8 mouse cellular contexts compared by ENCODE assay signal in genomic region chr5:108550207-108550594, GRCm38 (mm10). TPM values are rescaled to one million over a fixed set of nuclear protein-coding genes. Genes with fewer than 3 reads are reported as not detected.
A peak's percentile ranks its signal among the peaks of the same experiment; 100 is the strongest.
DNase-seq lines count a peak whose midpoint lies in the region; ATAC-seq and TF ChIP-seq lines count a peak whose summit lies in the region.

No protein-coding gene starts in this region.

- H3K9me3 ChIP-seq in limb, embryonic 14.5 days (ENCODE audit: control insufficient read depth, low read length): no peaks in the 10 kb centered on the region
- H3K9me3 ChIP-seq in stomach, embryonic 16.5 days (replicated peaks; ENCODE audit: control insufficient read depth, low read length): no peaks in the 10 kb centered on the region

- peak; percentile 11; the same call in 1 of the 2 replicates for ATAC-seq in frontal cortex, adult (ENCODE audit: low TSS enrichment)
- no peak for ATAC-seq in limb, embryonic 14.5 days (ENCODE audit: low FRiP score, low read depth)
- ATAC-seq in stomach, embryonic 16.5 days (ENCODE audit: insufficient read depth, low FRiP score): no peak

- H3K36me3 ChIP-seq in limb, embryonic 14.5 days (ENCODE audit: control insufficient read depth, insufficient read depth, low read length): no peaks in the 10 kb centered on the region
- no peaks in the 10 kb centered on the region for H3K36me3 ChIP-seq in stomach, embryonic 16.5 days (ENCODE audit: control insufficient read depth, insufficient read depth, low read length)

- H3K9ac ChIP-seq in limb, embryonic 14.5 days (ENCODE audit: low read depth, low read length, severe bottlenecking): no peak overlapping the region
- no peak overlapping the region for H3K9ac ChIP-seq in stomach, embryonic 16.5 days (ENCODE audit: low read length)

- H3K4me1 ChIP-seq in limb, embryonic 14.5 days (ENCODE audit: control insufficient read depth, insufficient read depth, low read length): peaks cover 6% of the 10 kb centered on the region; the same call in 1 of the 2 replicates
- peaks cover 5% of the 10 kb centered on the region; the same call in 1 of the 2 replicates for H3K4me1 ChIP-seq in stomach, embryonic 16.5 days (ENCODE audit: control insufficient read depth, insufficient read depth, low read length)

- H3K4me3 ChIP-seq in limb, embryonic 14.5 days (replicated peaks; ENCODE audit: low read length): peak overlapping the region; percentile 31
- peak overlapping the region; percentile 32 for H3K4me3 ChIP-seq in stomach, embryonic 16.5 days (replicated peaks; ENCODE audit: low read length)

- no peak for TF ChIP-seq POLR2A in limb, embryonic 14.5 days (IDR thresholded peaks at IDR 0.05; ENCODE audit: borderline replicate concordance, extremely low read depth, insufficient read depth, insufficient read length)

- H3K4me2 ChIP-seq in limb, embryonic 14.5 days (replicated peaks; ENCODE audit: low read depth, low read length, severe bottlenecking): peak overlapping the region; percentile 56
- peak overlapping the region; percentile 48 for H3K4me2 ChIP-seq in stomach, embryonic 16.5 days (ENCODE audit: low read depth, low read length)

- peaks cover 25% of the 10 kb centered on the region for H3K27me3 ChIP-seq in limb, embryonic 14.5 days (ENCODE audit: control insufficient read depth, insufficient read depth, low read length)
- peaks cover 30% of the 10 kb centered on the region for H3K27me3 ChIP-seq in stomach, embryonic 16.5 days (ENCODE audit: control insufficient read depth, insufficient read depth, low read length)

- DNase-seq in frontal cortex, postnatal 36 days (ENCODE audit: low spot score in 2 of 2): no peak
- peak; percentile 28 for DNase-seq in right cerebral cortex, adult 18-20 months
- DNase-seq in right cerebral cortex, postnatal 25 days: no peak
- DNase-seq in limb, embryonic 14.5 days (ENCODE audit: low spot score): no peak
- no peak for DNase-seq in urinary bladder, adult 18-20 months (ENCODE audit: low spot score in 2 of 2)
- DNase-seq in gastrocnemius, postnatal 10 days: no peak

- WGBS in limb, embryonic 14.5 days: 2% methylated on average over 16 of the region's 16 CpGs
- WGBS in stomach, embryonic 16.5 days: 2% methylated on average over 16 of the region's 16 CpGs

- H3K27ac ChIP-seq in limb, embryonic 14.5 days (replicated peaks; ENCODE audit: low read depth, low read length): no peak overlapping the region
- H3K27ac ChIP-seq in stomach, embryonic 16.5 days (ENCODE audit: low read length): no peak overlapping the region

RNA-seq across cellular contexts. Expression of gene Cplx1, which starts 0.4 kb away (rescaled TPM):
- 0.18 and 0.21 TPM in 2 replicates for polyA plus RNA-seq in limb, embryonic 14.5 days (2012; rRNA removed)
- 0.41 and 0.67 TPM in 2 replicates for polyA plus RNA-seq in limb, embryonic 14.5 days (2014; fragmentation: Nextera tagmentation; extraction: Ambion mirVana)
- 2.9 and 3.4 TPM in 2 replicates for polyA plus RNA-seq in stomach, embryonic 16.5 days (2015; fragmentation: Nextera tagmentation; extraction: Ambion mirVana)
- total RNA-seq in gastrocnemius, postnatal 10 days (2021): under 1 TPM; 0.45 to 0.54 TPM
